Mouse (Mus musculus): ENCODE data around the gene Sh2d6.

DNA sequence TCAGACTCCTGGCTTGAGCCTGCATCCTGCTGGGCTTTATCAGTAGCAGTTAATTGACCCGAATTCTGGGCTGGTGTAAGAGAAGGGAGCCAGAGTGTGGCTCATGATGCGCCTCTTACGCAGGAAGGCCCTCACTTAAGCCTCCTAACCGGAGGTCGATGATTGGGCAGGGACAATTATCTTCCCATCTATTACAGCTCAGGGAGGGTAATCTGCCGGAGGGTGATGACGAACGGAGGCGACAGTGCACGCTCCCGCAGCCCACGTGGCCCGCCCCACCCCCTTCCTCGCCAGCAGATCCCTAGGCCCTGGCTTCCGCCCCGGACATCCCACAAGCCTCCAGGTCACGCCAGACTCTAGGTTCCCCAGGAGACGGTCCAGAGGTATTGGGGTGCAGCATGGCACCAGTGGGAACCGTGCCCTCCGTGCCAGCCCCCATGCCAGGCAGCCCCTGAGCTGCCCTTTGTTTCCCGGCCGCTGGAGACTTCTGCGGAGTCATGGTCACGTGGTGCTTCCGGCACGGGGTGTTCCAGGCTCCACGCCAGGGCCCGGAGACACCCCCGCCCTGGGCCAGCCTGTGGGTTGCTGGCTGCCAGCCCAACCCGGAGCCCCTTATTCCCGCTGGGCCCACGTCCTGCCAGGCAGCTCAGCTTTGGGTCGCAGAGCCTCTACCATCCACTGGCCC, 9.0 kb downstream of the Sh2d6 start:
- TF ChIP-seq CTCF (IDR thresholded peaks at IDR 0.05; ENCODE audit: borderline replicate concordance, insufficient read depth, low read depth, low read length): no peak
- peak; percentile 26; the same call in 1 of the 2 replicates for TF ChIP-seq POLR2A (IDR thresholded peaks at IDR 0.05; ENCODE audit: borderline replicate concordance, insufficient read depth, low read length)
